20 mouse cellular contexts compared by ENCODE assay signal in genomic region chr3:153511151-153511580, GRCm38 (mm10).
DNase-seq lines count a peak whose midpoint lies in the region; ATAC-seq and TF ChIP-seq lines count a peak whose summit lies in the region.
"Had no signal": no experiment of that assay in that cellular context is flagged by ENCODE, and none has a peak within 500 bp of the region (broad histone marks: within the 10 kb centered on the region; RNA-seq: fewer than 3 reads in every experiment).

No protein-coding gene starts in this region.

- H3K27ac ChIP-seq in liver, embryonic 11.5 days (ENCODE audit: low read depth, low read length): no peak overlapping the region
- H3K27ac ChIP-seq in liver, postnatal 0 days (ENCODE audit: low read depth): no peak overlapping the region
- H3K27ac ChIP-seq in intestine, postnatal 0 days (ENCODE audit: low read depth, low read length): no peak overlapping the region
- H3K27ac ChIP-seq in kidney, adult 2 months (ENCODE audit: insufficient read depth, low read depth, low read length): no peak overlapping the region
- H3K27ac ChIP-seq: heart, embryonic 13.5 days; left cerebral cortex, adult 2 months; liver, embryonic 12.5 days; midbrain, embryonic 15.5 days had no signal

- H3K9ac ChIP-seq in liver, embryonic 11.5 days (ENCODE audit: low read depth, low read length): no peak overlapping the region
- no peak overlapping the region for H3K9ac ChIP-seq in liver, postnatal 0 days (replicated peaks)
- H3K9ac ChIP-seq in intestine, postnatal 0 days (ENCODE audit: low read depth, low read length): no peak overlapping the region
- H3K9ac ChIP-seq: forebrain, postnatal 0 days; heart, embryonic 13.5 days; liver, embryonic 12.5 days; midbrain, embryonic 15.5 days had no signal

- TF ChIP-seq POLR2A in kidney, adult 2 months (IDR thresholded peaks at IDR 0.05; ENCODE audit: low read depth, low read length): no peak

- H3K4me1 ChIP-seq in liver, embryonic 11.5 days (replicated peaks; ENCODE audit: control insufficient read depth, insufficient read depth, low read length): peaks cover 22% of the 10 kb centered on the region
- H3K4me1 ChIP-seq in liver, postnatal 0 days (ENCODE audit: insufficient read depth): no peaks in the 10 kb centered on the region
- H3K4me1 ChIP-seq in intestine, postnatal 0 days (replicated peaks; ENCODE audit: control insufficient read depth, insufficient read depth, low read length): no peaks in the 10 kb centered on the region
- no peaks in the 10 kb centered on the region for H3K4me1 ChIP-seq in kidney, adult 2 months (ENCODE audit: control insufficient read depth, insufficient read depth, low read length)

- TF ChIP-seq EP300 in liver, postnatal 0 days (IDR thresholded peaks at IDR 0.05; ENCODE audit: low read depth): no peak

- no peaks in the 10 kb centered on the region for H3K27me3 ChIP-seq in liver, embryonic 11.5 days (replicated peaks; ENCODE audit: control insufficient read depth, insufficient read depth, low read length)
- H3K27me3 ChIP-seq in liver, postnatal 0 days (ENCODE audit: insufficient read depth, low read length): no peaks in the 10 kb centered on the region
- no peaks in the 10 kb centered on the region for H3K27me3 ChIP-seq in intestine, postnatal 0 days (replicated peaks; ENCODE audit: control insufficient read depth, insufficient read depth, low read length)
- H3K27me3 ChIP-seq in kidney, adult 2 months (replicated peaks; ENCODE audit: control insufficient read depth, insufficient read depth, low read length): no peaks in the 10 kb centered on the region
- H3K27me3 ChIP-seq: liver, embryonic 12.5 days; midbrain, embryonic 15.5 days had no signal

- H3K4me2 ChIP-seq in liver, embryonic 11.5 days: no peak overlapping the region
- H3K4me2 ChIP-seq in liver, postnatal 0 days (ENCODE audit: low read depth, low read length): no peak overlapping the region
- no peak overlapping the region for H3K4me2 ChIP-seq in intestine, postnatal 0 days (replicated peaks; ENCODE audit: low read depth)
- H3K4me2 ChIP-seq: heart, embryonic 13.5 days; liver, embryonic 12.5 days; midbrain, embryonic 15.5 days had no signal

- no peak overlapping the region for H3K4me3 ChIP-seq in liver, embryonic 11.5 days (ENCODE audit: low read depth, low read length)
- no peak overlapping the region for H3K4me3 ChIP-seq in liver, postnatal 0 days (ENCODE audit: low read depth, low read length)
- H3K4me3 ChIP-seq in intestine, postnatal 0 days (ENCODE audit: low read depth, low read length): no peak overlapping the region
- no peak overlapping the region for H3K4me3 ChIP-seq in kidney, adult 2 months (ENCODE audit: insufficient read depth, low read depth, low read length)
- H3K4me3 ChIP-seq: heart, embryonic 13.5 days; left cerebral cortex, adult 2 months; liver, embryonic 12.5 days; midbrain, embryonic 15.5 days had no signal

- ATAC-seq in liver, embryonic 11.5 days (replicated peaks; ENCODE audit: low FRiP score): peak; percentile 47; the same call in 1 of the 2 replicates
- no peak for ATAC-seq in liver, postnatal 0 days
- ATAC-seq in erythroid progenitor cell, adult 5-6 weeks (replicated peaks; ENCODE audit: low FRiP score, poor library complexity, severe bottlenecking): peak; percentile 48; the same call in 1 of the 2 replicates
- ATAC-seq in intestine, postnatal 0 days: no peak
- ATAC-seq: forebrain, postnatal 0 days; hindbrain, embryonic 16.5 days; intestine, embryonic 16.5 days; liver, embryonic 12.5 days; midbrain, embryonic 15.5 days had no signal

- H3K9me3 ChIP-seq in liver, embryonic 11.5 days (ENCODE audit: control insufficient read depth, low read length): no peaks in the 10 kb centered on the region
- H3K9me3 ChIP-seq in liver, postnatal 0 days (ENCODE audit: low read length): no peaks in the 10 kb centered on the region
- no peaks in the 10 kb centered on the region for H3K9me3 ChIP-seq in intestine, postnatal 0 days (ENCODE audit: control insufficient read depth)
- H3K9me3 ChIP-seq: heart, embryonic 13.5 days; liver, embryonic 12.5 days; midbrain, embryonic 15.5 days had no signal

- TF ChIP-seq CTCF in liver, postnatal 0 days (IDR thresholded peaks at IDR 0.05; ENCODE audit: low read depth): no peak
- no peak for TF ChIP-seq CTCF in intestine, postnatal 0 days (IDR thresholded peaks at IDR 0.05; ENCODE audit: low read depth)
- no peak for TF ChIP-seq CTCF in kidney, adult 2 months (conservative IDR thresholded peaks at IDR 0.05; ENCODE audit: insufficient read depth, insufficient read length, low read depth, low read length)

- DNase-seq in liver, embryonic 11.5 days (ENCODE audit: low spot score): no peak
- no peak for DNase-seq in liver, postnatal 0 days
- DNase-seq in MEL-GATA-1-ER (ENCODE audit: extremely low read depth, low read depth): peak; percentile 72
- peak; percentile 31 to 68 for DNase-seq in lung, postnatal 4 days
- DNase-seq in kidney, adult 2 months: no peak
- DNase-seq: cerebellum, adult 8-10 months; forebrain, postnatal 0 days; heart, postnatal 4 days; kidney, postnatal 36 days; left cerebral cortex, postnatal 4 days; right cerebral cortex, postnatal 25 days; thymus, postnatal 36 days had no signal

- 21% methylated on average over 7 of the region's 7 CpGs for whole genome bisulfite sequencing in liver, embryonic 11.5 days
- 30% methylated on average over 7 of the region's 7 CpGs for WGBS in liver, postnatal 0 days (ENCODE audit: insufficient replicate concordance)
- WGBS in intestine, postnatal 0 days: 56% methylated on average over 7 of the region's 7 CpGs
- WGBS in kidney, adult 2 months: 51% methylated on average over 7 of the region's 7 CpGs

- H3K36me3 ChIP-seq in liver, embryonic 11.5 days (ENCODE audit: control insufficient read depth, insufficient read depth, low read length): no peaks in the 10 kb centered on the region
- H3K36me3 ChIP-seq in liver, postnatal 0 days (replicated peaks; ENCODE audit: insufficient read depth, low read length): no peaks in the 10 kb centered on the region
- no peaks in the 10 kb centered on the region for H3K36me3 ChIP-seq in intestine, postnatal 0 days (ENCODE audit: control insufficient read depth, insufficient read depth)
- H3K36me3 ChIP-seq in kidney, adult 2 months (ENCODE audit: control insufficient read depth, insufficient read depth, low read length): no peaks in the 10 kb centered on the region
- H3K36me3 ChIP-seq: midbrain, embryonic 15.5 days had no signal

Comparison
In these comparisons a context has a peak if more than half of its experiments do, and no peak if none do; other contexts are left out.
1. ATAC-seq: peak in liver, embryonic 11.5 days (single experiment) and erythroid progenitor cell, adult 5-6 weeks (single experiment); none in liver, postnatal 0 days (single experiment) and intestine, postnatal 0 days (single experiment).
2. DNase-seq: peak in MEL-GATA-1-ER (single experiment) and lung, postnatal 4 days (2 of 2); none in liver, embryonic 11.5 days (single experiment), liver, postnatal 0 days (single experiment) and kidney, adult 2 months (single experiment).